Mouse (Mus musculus) inflammation-experienced regulatory T-cells, adult 6 months (primary cell): ENCODE measurements around the gene Tent4a. TPM values are rescaled to one million over a fixed set of nuclear protein-coding genes. Genes with fewer than 3 reads are reported as not detected.

Experiments used
- ATAC-seq: one replicate; pipeline ENCODE4 v1.8.0; 2017
- polyA plus RNA-seq, 3 experiments: library from polyadenylated mRNA; unstranded; fragments of 100-300 nt; shearing (Covaris generic); gene quantifications; one replicate each; pipeline ENCODE4 v1.2.1; 2017

Gene Tent4a
- polyA plus RNA-seq, 3 experiments from 2014 or later = 3.7 to 5.8 (median 4.9) TPM

DNA sequence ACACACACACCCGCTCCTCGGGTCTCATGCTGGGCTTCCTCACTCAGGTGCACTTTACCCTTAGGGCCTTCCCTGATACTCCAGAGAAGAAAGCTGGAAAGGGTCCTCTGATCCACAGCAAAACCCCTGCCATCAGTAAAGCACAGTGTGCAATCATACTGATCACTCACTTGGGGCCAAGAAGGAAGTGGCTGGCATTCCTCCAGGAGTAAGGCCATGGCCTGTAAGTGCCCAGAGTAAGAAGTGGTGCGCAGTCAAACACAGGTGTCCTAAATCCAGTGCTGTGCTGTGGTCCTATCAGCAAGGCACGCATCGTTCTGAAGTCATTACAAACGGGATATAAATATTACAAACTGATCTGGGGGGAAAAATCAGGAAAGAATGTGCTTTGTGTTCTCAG, 17.0 kb downstream of the Tent4a start:
- no peak for ATAC-seq

DNA sequence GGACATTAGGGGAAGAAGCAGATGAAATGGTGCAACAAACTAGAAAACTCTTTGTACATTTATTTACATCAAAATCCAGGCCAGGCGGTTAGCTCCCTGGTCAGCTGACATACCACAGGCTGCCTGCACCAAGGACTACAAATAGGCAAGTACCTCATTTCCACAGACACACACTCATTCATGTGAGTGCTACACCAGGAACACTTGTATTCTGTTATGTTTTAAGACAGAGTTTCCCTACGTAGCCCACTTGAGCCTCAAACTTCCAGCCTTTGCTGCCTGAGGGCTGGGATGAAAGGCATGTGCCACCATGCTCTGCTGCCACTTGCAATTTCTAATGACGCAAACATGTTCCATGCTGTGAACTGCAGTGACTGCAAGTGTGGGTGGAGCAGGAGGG, 19.3 kb downstream of the Tent4a start:
- no peak for ATAC-seq

DNA sequence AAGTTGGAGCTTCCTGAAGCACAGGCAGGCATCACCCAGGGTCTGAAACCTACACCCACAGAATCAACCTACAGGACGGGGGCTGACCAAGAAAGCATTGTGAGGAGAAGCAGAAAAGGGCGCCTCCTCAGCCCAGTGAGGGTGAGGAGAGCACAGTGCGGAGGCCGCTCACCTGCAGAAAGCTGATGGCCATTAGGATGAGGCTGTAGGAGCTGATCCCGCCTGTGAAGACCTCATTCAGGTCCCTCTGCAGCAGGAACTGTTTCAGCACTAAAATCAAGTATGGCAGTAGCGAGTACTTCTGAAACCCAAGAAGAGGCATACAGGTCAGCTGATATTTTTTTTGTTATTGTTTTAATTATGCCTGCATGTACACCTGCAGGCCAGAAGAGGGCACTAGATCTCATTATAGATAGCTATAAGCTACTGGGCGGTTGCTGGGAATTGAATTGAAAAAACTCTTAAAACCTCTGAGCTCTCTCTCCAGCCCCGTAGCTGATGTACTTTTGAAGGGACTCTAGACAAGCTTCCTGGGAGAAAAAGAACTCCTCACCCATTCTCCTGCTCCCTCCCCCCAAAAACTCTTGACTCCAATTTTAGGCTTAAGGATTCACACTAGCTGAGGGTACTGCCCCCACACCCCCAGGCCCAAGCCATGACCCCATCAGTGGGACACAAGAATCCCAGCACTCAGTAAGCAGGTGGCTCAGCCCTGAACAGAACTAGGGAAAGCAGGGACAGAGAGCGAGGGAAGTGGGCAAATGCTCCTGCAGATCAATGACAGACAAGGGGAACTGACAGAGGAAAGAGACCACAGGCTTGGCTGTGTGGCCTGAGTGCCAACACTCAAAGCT, 24.8 kb downstream of the Tent4a start:
- ATAC-seq = peak; percentile 81

DNA sequence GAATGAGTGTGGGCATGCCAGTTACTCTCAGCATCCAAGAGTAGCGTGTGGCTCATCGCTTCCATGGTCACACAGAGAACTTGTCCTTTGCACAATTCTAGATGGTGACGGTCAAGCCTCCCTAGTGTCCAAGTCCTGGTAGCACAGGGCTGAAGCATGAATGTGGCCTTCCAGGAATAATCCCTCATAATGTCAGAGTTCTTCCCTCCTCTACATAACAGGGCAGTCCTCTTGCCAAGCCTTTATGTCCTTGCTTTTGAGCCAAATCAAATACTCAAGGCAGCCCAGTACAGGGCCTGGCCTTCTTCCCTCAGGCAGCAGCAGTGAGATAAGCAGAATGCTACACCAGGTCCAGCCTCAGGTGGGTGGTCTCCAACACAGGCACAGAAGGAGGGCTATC, 26.8 kb downstream of the Tent4a start:
- ATAC-seq = no peak

DNA sequence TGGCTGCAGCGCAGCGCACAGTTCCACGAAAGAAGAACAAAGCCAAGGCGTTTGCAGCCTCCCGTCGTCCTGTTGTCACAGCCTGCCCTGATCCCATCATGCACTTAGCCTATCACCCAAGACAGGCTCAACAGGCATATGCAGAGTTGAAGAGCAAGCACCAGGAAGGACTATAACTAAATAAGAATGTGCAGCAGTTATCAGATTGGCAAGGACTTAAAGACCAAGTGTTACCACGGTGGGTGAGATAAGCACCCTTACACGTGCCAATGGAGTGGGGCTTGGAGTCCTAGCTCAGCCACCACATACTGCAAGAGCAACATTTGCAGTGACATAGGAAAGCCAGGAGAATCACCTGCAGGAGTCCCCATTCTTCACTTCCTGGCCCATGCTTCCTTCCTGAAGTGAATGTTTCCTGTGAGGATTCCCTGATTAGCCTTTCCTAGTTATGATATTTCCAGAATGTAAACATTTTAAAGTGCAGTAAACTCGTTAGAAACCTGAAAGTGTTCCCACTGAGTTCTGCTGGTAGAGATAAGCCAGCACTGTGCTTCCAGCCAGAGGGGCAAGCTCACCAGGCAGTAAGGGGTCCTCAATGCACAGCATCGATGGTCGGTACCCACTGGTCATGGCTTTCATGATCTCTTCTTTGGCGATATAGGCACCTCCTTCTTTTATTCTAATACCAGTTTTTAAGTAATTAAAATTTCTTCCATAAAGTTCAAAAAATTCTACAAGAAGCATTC, 27.9 kb downstream of the Tent4a start:
- ATAC-seq = no peak

DNA sequence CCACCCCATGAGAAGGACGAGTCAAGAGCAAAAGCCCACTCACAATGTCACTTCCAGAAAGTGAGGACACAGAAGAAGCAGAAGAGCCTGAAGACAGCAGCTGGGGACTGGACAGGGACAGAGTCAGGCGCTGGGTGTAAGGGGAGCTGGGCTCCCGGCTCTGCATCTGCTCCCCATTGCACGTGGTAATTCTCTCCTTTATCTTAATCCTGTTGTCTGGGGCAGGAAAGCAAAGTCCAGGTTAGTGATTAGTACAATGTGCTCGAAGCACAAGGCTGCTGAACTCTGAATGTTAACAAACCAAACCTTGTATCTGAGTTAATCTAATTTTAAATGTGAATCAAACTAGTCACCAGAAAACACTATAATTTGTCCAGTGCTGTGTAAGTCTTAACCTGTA, 31.6 kb downstream of the Tent4a start:
- no peak for ATAC-seq

DNA sequence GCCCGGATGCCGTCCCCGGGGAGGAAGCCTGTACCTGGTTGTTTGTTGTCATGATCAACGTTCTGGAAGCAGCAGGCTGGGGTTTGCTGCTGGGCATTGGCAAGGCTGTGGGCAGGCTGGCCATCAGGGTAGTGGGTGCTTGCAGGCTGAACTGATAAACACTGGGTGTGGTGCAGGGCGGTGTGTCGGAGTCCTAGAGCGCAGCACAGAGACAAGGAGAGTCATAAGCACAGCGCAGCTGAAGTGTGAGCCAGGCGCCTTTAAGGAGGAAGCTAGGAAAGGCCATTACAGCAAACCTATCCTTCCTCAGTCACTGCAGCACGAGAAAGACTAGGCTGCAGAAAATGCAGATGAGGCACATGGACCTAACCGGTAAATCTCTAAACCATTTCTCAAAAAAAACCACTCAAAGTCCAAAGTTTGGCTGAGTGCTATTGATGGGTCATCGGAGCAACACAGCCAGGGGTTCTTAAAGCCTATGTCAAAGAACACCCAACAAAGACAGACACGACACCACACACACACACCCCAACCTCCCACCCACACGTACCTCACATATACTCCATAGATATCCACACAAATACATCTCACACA, 32.2 kb downstream of the Tent4a start:
- ATAC-seq = no peak

DNA sequence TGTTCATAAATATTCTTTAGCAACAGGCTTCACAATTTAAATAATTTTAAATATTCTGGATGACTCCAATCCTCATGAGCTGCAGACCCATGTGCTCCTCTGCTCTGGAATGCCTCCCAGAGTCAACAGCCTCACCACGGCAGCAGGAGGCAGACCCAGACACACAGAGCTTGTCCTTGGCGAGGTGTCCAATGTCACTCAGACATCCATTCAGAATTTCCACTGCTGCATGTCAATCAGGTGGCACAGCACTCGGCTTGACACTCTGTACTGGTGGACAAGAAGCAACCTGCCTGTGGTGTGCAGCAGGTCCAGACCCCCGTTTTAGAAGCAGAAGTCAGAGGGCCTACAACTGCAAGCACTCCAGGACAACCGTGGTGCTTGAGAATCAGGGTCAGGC, 36.1 kb downstream of the Tent4a start:
- ATAC-seq = no peak

DNA sequence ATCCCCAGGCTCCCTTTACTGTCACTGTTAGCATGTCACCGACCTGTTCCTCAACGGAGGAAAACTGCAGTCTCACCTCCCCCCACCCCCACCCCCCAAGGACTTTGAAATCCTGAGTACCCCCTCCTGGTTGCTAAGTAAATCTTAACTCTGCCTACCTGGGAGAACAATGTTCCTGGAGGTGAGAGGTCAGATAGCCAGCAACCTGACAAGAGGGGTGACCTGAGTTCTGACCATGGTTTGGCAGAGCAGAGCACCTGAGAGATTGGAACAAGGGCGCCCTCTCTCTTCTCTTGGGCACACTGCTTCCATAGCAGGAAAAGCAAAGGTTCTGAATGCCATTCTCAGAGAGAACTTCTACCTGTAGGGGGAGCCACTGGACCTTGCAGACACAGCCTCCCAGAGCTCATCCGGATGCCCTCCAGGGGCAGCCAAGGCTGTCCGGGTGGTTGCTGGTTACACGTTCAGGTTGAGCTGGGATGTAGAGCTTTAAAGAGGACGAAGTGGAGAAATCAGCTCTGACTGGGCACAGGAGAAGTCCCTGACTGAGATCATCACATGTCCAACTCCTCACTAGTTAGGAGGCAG, 41.4 kb downstream of the Tent4a start:
- peak; percentile 70 for ATAC-seq

DNA sequence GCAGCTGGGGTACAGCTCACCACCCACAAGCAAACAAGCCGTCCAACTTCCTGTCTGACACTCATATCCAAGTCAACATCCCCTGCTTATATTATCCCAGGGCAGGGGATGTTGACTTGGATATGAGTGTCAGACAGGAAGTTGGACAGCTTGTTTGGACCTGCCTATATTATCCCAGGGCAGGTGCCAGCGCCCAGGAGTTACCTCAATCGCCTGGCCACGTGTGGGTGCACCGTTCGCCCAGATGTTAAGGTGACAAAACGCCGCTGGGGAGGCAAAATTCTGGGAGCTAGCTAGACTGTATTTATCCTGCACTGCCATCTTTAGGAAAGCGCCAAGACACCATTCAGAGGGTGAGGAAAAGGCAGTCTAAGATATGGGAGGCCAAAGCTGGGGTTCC, 44.6 kb downstream of the Tent4a start:
- ATAC-seq = no peak

DNA sequence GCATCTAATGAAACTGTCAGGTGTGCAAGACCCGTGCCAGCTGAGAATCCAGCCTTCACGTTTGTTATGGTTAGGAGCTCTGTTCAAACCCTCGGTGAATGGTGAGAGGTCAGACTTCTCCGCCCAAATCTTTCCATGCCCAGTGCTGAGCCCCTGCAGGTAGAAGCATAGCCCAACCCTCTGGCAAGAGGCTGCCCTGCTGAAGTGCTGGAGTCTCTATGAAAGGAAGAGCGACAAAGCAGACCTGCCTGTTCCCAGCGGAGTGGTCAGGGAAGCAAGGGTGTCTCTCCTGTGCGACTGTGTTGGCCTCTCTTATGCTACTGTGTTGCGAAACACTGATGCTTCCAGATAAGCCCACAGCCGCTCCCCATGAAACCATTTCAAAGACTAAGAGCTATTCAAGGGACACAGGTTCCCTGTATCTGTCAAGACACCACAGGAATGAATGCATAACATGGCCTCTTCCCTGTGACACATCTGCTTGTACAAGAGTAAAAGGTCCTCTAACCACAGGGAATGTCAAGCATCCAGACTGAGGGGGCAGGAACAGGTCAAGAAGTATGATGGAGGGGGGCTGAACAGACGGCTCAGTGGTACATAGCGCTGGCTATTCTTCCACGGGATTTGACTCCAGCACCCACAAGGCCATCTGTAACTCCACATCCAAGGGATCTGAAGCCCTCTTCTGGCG, 45.7 kb downstream of the Tent4a start:
- no peak for ATAC-seq

DNA sequence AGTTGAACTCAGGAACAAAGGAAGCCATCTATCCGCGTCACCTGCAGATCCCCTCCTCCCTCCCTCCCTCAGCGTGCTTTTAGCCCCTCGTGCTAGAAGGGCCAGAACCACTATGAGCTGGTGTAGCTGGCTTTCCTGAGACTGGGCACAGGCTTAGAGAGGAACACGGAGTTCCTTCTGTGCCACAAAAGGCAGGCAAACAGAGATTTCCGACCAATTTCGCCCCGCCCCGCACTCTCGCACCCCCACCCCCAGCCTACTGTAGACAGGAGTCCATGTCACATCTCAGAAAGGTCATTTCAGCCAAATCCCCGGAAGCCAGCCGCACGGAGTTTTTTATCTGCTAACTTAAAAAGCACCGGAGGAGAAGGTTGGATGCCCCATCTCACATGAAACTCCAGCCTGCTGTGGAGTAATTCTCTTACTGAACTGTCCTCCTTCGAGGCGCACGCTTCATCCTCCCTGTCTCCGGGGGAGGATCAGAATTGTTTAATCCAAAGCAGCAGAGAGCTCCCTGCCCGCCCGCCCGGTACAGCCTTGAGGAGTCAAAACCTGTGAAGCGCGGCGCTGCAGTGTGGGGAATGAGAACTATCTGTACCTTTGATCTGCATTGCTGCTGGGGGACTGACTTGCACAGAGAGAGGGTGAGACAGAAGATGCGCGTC, 46.7 kb downstream of the Tent4a start:
- ATAC-seq = no peak

DNA sequence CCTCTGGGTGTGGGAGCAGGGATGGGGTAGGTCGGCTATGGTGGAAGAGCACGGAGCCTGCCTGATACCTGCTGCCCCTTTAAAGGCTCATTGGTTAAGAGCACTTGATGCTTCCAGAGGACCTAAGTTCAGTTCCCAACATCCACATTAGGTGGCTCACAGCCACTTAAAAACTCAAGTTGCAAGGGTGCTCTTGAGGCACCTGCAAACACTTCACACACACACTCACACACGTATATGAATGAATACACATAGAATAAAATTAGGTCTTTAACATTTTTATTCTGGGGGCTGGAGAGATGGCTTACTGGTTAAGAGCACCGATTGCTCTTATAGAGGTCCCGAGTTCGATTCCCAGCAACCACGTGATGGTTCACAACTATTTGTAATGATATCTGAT, 47.3 kb downstream of the Tent4a start:
- no peak for ATAC-seq

DNA sequence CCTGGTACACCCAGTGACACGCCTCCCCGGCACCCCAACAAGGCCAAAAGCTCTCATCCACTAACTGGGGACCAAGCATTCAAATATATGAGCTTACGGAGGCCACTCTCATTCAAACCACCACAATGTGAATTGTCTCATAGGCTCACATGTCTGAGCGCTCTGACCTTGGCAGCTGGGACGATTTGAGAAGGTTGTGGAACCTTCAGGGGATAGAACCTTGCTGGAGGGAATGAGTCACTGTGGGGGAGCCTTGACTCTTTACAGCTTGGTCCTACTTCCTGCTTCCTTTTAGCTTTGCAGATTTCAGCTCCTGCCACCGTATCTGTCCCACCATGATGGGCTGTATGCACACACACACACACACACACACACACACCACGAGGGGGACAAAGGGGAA, 48.6 kb downstream of the Tent4a start:
- no peak for ATAC-seq

DNA sequence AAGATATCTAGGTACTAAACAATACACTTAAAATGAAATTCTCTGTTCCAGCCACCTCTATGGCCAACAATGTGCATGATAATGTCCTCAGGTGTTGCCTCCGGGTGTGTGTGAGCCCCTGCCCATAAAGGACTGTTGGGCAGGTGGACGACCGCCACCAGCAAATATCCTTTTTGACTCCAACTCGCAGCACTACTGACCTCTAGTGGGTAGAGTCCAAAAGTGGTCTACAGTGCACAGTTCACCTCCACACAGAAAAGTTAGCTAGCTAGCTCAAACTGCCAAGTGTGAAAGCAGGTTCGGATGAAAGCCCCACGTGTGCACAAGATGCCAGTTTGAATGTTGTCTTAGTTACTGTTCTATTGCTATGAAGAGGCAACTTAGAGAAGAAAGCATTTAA, 49.1 kb downstream of the Tent4a start:
- no peak for ATAC-seq

DNA sequence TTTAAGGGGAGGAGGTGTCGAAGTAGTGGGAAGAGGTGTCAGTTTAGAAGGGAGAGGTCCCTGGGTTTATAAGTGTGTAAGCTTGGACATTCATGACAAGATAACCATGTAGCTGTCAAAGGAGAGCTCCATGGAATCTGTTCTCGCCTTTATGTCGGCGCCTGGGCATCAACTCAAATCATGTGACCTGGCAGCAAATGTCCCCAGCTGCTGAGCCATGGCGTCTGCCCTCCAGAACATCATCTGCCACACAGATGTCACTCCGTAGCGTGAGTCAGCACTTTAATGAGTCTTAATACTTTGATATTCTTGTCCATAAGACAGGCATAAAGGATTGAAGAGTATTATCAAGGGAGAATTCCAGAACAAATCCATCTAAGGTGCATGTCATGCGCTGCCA, 51.7 kb downstream of the Tent4a start:
- ATAC-seq = no peak

DNA sequence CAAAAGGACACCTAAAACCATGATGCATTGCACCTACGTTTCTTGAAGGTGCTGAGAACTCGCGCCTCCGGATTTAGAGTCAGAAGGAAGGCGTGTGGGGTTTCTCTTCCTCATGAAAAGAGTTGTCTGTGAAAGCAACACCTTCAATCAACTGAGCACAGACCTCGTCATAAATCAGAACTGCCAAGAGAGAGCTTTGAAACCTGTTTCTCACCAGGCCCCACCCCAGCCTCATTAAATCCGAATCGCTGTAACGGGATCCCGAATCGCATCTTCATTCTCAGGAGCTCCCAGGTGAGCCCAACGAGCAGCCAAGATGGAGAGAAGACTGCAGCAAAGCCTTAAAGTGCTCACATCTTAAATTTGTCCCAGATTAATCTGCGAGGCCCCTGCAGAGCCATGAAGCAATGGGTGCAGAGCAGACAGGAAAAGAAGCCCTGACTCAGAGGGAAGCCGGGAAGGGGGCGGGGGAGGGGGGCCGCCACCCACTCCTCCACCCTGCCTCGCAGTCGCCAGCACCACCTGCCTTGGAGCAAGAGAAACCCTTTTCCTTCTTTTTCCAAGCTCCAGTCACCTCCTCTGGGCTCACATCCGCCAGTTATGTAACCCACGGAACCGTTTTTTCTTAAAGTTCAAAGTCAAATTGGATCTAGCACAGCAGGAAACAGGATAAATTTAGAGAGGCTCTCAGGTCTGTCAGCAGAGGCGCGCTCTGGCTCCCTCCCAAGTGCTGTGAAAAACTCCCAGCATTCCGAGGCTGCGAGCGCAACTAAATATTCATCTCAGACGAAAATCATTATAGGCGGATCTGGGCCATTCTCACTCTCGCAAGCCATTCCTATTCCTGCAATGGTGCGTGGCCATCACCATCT, 52.5 kb downstream of the Tent4a start:
- no peak for ATAC-seq

DNA sequence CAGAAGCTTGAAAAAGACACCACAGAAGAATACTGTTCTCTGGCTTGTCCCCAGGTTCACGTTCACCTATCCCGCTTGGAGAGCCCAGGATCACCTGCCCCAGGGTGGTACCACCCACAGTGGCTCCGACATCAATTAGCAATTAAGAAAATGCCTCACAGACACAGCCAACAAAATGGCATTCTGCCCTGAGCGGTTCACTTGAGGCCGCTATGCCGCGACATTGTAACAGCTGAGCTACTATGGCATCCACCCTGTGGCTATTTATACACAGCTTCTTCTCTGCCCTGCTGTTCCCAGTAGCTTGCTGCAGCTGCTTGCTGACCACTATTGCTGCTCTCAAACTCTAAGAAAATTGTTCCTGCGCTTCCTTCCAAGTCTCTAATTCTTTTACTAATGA, 53.4 kb downstream of the Tent4a start:
- ATAC-seq = no peak

DNA sequence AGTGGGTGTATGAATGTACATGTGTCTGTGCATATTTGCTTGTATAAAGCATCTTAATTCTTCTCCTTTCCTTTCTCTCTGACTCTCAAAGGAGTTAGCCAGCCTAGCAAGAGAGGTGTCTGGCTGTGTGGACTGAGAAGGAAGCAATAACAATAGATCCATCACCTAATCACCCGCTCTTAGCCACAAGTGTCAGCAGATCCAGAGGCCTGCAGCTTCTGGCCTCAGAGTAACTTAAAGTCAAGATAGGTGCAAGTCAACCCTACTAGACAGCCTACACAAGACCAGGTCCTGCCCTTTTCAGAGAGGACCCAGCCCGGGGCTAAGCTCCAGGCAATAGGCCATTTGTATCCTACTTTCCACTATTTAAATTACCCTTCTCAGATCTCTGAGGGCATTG, 54.5 kb downstream of the Tent4a start:
- ATAC-seq = no peak

DNA sequence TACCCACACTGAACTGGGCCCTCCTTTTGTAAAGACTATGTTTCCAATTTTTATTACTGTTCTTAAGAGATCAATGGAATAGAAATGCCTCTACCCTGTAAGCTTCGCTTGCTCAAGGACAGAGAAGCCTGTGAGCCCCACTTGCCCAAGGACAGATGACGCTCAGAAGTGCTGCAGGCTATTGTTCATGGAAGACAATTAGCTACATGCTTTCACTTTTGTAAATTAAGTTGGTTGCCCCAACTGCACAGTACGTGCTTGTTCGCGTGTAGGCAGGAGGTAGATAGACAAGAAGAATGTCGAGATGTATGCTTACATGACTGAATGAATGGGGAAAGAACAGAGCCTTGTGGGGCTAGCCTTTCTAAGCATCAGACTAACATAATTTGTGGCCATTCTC, 55.7 kb downstream of the Tent4a start:
- no peak for ATAC-seq
